Mouse (Mus musculus) olfactory bulb, adult 2 months (tissue): ENCODE measurements around the gene Srsf7.
"Not testable (repeated sequence)": the region's sequence is repeated elsewhere in the genome, so short reads cannot be mapped to it uniquely, and the experiment has no call there.

Source experiments
- CTCF ChIP-seq: fragments of 200-500 bp; IDR thresholded peaks from 2 replicates; pipeline ENCODE4 v1.5.1; 2012; ENCODE audit warnings: low read depth, mild to moderate bottlenecking, low read length, moderate library complexity; ENCODE audit not compliant: insufficient read depth
- POLR2A ChIP-seq: fragments of 200-500 bp; IDR thresholded peaks from 2 replicates; pipeline ENCODE4 v1.6.1; 2012; ENCODE audit warnings: mild to moderate bottlenecking, low read depth, low read length, moderate library complexity; ENCODE audit not compliant: insufficient read depth

GRCm38 (mm10) chr17:80225142-80225541 is 18.0 kb upstream of the Srsf7 start:
- not testable (repeated sequence) for TF ChIP-seq CTCF, POLR2A
